Mouse (Mus musculus) intestine, embryonic 15.5 days (tissue): ENCODE measurements around the gene Clstn1. TPM values are rescaled to one million over a fixed set of nuclear protein-coding genes. Genes with fewer than 3 reads are reported as not detected.

Experiments used
- ATAC-seq: fragments of 200-750 bp; cut with Nextera tagmentation; 2 replicates; pipeline ENCODE4 v1.8.0; 2017; ENCODE audit warnings: moderate TSS enrichment, moderate library complexity
- H3K27ac ChIP-seq: fragments of 300-500 bp; sonication (generic); 2 replicates; pipeline ENCODE4 v1.5.1; 2015; ENCODE audit warnings: mild to moderate bottlenecking, inconsistent platforms
- H3K27me3 ChIP-seq: fragments of 300-500 bp; sonication (generic); replicated peaks from 2 replicates; pipeline ENCODE4 v1.6.1; 2015; ENCODE audit warnings: inconsistent platforms
- H3K36me3 ChIP-seq: fragments of 300-500 bp; sonication (generic); 2 replicates; pipeline ENCODE4 v1.6.1; 2015; ENCODE audit warnings: inconsistent platforms
- H3K4me1 ChIP-seq: fragments of 300-500 bp; sonication (generic); replicated peaks from 2 replicates; pipeline ENCODE4 v1.6.1; 2015; ENCODE audit warnings: inconsistent platforms
- H3K4me2 ChIP-seq: fragments of 300-500 bp; sonication (generic); replicated peaks from 2 replicates; pipeline ENCODE4 v1.6.1; 2015; ENCODE audit warnings: mild to moderate bottlenecking, inconsistent platforms
- H3K4me3 ChIP-seq: fragments of 300-500 bp; sonication (generic); replicated peaks from 2 replicates; pipeline ENCODE4 v1.5.1; 2015; ENCODE audit warnings: inconsistent platforms
- H3K9ac ChIP-seq: fragments of 300-500 bp; sonication (generic); 2 replicates; pipeline ENCODE4 v1.6.1; 2015; ENCODE audit warnings: inconsistent platforms
- H3K9me3 ChIP-seq: fragments of 300-500 bp; sonication (generic); 2 replicates; pipeline ENCODE4 v1.6.1; 2016; ENCODE audit warnings: inconsistent platforms
- WGBS: fragments of 180-500 bp; shearing (Covaris S2); methylation state at CpG from one replicate; pipeline ENCODE4 v1.1.7; 2015; 5-methylcytosine and 5-hydroxymethylcytosine counted together
- polyA plus RNA-seq: library from polyadenylated mRNA; unstranded; fragments of >200 nt; fragmentation: Nextera tagmentation; extraction: Ambion mirVana; gene quantifications from 2 replicates; pipeline ENCODE4 v1.2.1, GENCODE M21; 2015

The Clstn1 gene
- polyA plus RNA-seq, 1 experiment from 2014 or later, result 40.9 TPM

GRCm38 (mm10) chr4:149674814-149675377 lies 88.6 kb downstream of the Clstn1 start:
- H3K27me3 ChIP-seq, result peaks cover 14% of the 10 kb centered on the region
- no peaks in the 10 kb centered on the region for H3K9me3 ChIP-seq
- H3K4me1 ChIP-seq, result peaks cover 10% of the 10 kb centered on the region
- WGBS, result 15% methylated on average over 8 of the region's 8 CpGs
- ATAC-seq, result no peak
- no peak overlapping the region for H3K27ac ChIP-seq
- H3K4me3 ChIP-seq, result peak overlapping the region; percentile 61
- peak overlapping the region; percentile 42; the same call in 1 of the 2 replicates for H3K9ac ChIP-seq
- no peaks in the 10 kb centered on the region for H3K36me3 ChIP-seq
- peak overlapping the region; percentile 98 for H3K4me2 ChIP-seq

- H3K9ac ChIP-seq, result peak overlapping the region; percentile 42
- H3K4me1 ChIP-seq, result peaks cover 10% of the 10 kb centered on the region
- 3% methylated on average over 60 of the region's 60 CpGs for WGBS
- no peak overlapping the region for H3K27ac ChIP-seq
- no peaks in the 10 kb centered on the region for H3K36me3 ChIP-seq
- H3K9me3 ChIP-seq, result no peaks in the 10 kb centered on the region
- peak overlapping the region; percentile 61 for H3K4me3 ChIP-seq
- peaks cover 14% of the 10 kb centered on the region for H3K27me3 ChIP-seq
- ATAC-seq, result peak; percentile 95
- H3K4me2 ChIP-seq, result peak overlapping the region; percentile 98
These were observed 89.4 kb downstream of the Clstn1 start for GRCm38 (mm10) chr4:149675378-149676261.

- Histone ChIP-seq H3K36me3 (no peaks in the 10 kb centered on the region), H3K4me3 (no peak overlapping the region), H3K4me1 (peaks cover 10% of the 10 kb centered on the region), H3K9me3 (no peaks in the 10 kb centered on the region), H3K9ac (no peak overlapping the region), H3K4me2 (no peak overlapping the region), H3K27me3 (peaks cover 14% of the 10 kb centered on the region), H3K27ac (no peak overlapping the region)
- ATAC-seq, result no peak
- 63% methylated on average over 1 of the region's 1 CpGs for WGBS
These were observed 91.7 kb downstream of the Clstn1 start for GRCm38 (mm10) chr4:149678006-149678405.

GRCm38 (mm10) chr4:149679056-149679770 lies 92.9 kb downstream of the Clstn1 start:
- Histone ChIP-seq H3K27ac (no peak overlapping the region), H3K4me2 (no peak overlapping the region), H3K27me3 (peaks cover 10% of the 10 kb centered on the region), H3K9me3 (no peaks in the 10 kb centered on the region), H3K36me3 (no peaks in the 10 kb centered on the region), H3K9ac (no peak overlapping the region), H3K4me1 (peaks cover 10% of the 10 kb centered on the region), H3K4me3 (no peak overlapping the region)
- WGBS, result 51% methylated on average over 11 of the region's 11 CpGs
- ATAC-seq, result no peak

GRCm38 (mm10) chr4:149683875-149684274 lies 97.6 kb downstream of the Clstn1 start:
- 11% methylated on average over 7 of the region's 7 CpGs for WGBS
- Histone ChIP-seq H3K9ac (no peak overlapping the region), H3K27me3 (no peaks in the 10 kb centered on the region), H3K36me3 (no peaks in the 10 kb centered on the region), H3K4me1 (no peaks in the 10 kb centered on the region), H3K4me3 (no peak overlapping the region), H3K4me2 (no peak overlapping the region), H3K9me3 (no peaks in the 10 kb centered on the region), H3K27ac (no peak overlapping the region)
- peak; percentile 52; the same call in 1 of the 2 replicates for ATAC-seq

GRCm38 (mm10) chr4:149684841-149685623 lies 98.8 kb downstream of the Clstn1 start:
- no peak overlapping the region for H3K4me2 ChIP-seq
- no peaks in the 10 kb centered on the region for H3K9me3 ChIP-seq
- H3K27ac ChIP-seq, result no peak overlapping the region
- H3K4me3 ChIP-seq, result no peak overlapping the region
- H3K9ac ChIP-seq, result no peak overlapping the region
- H3K36me3 ChIP-seq, result no peaks in the 10 kb centered on the region
- WGBS, result 66% methylated on average over 11 of the region's 11 CpGs
- ATAC-seq, result no peak
- no peaks in the 10 kb centered on the region for H3K27me3 ChIP-seq
- no peaks in the 10 kb centered on the region for H3K4me1 ChIP-seq

GRCm38 (mm10) chr4:149688861-149689260 lies 102.6 kb downstream of the Clstn1 start:
- Histone ChIP-seq H3K27ac (no peak overlapping the region), H3K4me2 (no peak overlapping the region), H3K36me3 (no peaks in the 10 kb centered on the region), H3K9ac (no peak overlapping the region), H3K4me3 (no peak overlapping the region), H3K27me3 (no peaks in the 10 kb centered on the region), H3K9me3 (no peaks in the 10 kb centered on the region), H3K4me1 (no peaks in the 10 kb centered on the region)
- 80% methylated on average over 14 of the region's 14 CpGs for WGBS
- no peak for ATAC-seq

- no peak overlapping the region for H3K9ac ChIP-seq
- no peaks in the 10 kb centered on the region for H3K9me3 ChIP-seq
- H3K27me3 ChIP-seq, result no peaks in the 10 kb centered on the region
- no peak overlapping the region for H3K4me3 ChIP-seq
- no peak for ATAC-seq
- 81% methylated on average over 12 of the region's 12 CpGs for WGBS
- no peaks in the 10 kb centered on the region for H3K4me1 ChIP-seq
- H3K4me2 ChIP-seq, result no peak overlapping the region
- H3K36me3 ChIP-seq, result no peaks in the 10 kb centered on the region
- H3K27ac ChIP-seq, result no peak overlapping the region
These were observed 103.8 kb downstream of the Clstn1 start for GRCm38 (mm10) chr4:149689822-149690700.

- Histone ChIP-seq H3K4me3 (no peak overlapping the region), H3K4me1 (no peaks in the 10 kb centered on the region), H3K9me3 (no peaks in the 10 kb centered on the region), H3K9ac (no peak overlapping the region), H3K36me3 (no peaks in the 10 kb centered on the region), H3K27me3 (no peaks in the 10 kb centered on the region), H3K27ac (no peak overlapping the region), H3K4me2 (no peak overlapping the region)
- 79% methylated on average over 8 of the region's 8 CpGs for WGBS
- no peak for ATAC-seq
These were observed 104.6 kb downstream of the Clstn1 start for GRCm38 (mm10) chr4:149690828-149691280.

- no peak for ATAC-seq
- Histone ChIP-seq H3K4me3 (no peak overlapping the region), H3K9ac (no peak overlapping the region), H3K36me3 (no peaks in the 10 kb centered on the region), H3K9me3 (no peaks in the 10 kb centered on the region), H3K27me3 (no peaks in the 10 kb centered on the region), H3K4me2 (no peak overlapping the region), H3K4me1 (0 out of 2 replicates have a peak, but pooled peaks cover under 1% of the 10 kb centered on the region), H3K27ac (no peak overlapping the region)
- 78% methylated on average over 8 of the region's 8 CpGs for WGBS
These were observed 105.1 kb downstream of the Clstn1 start for GRCm38 (mm10) chr4:149691368-149691767.
